Mouse (Mus musculus) ZHBTc4 (cell line): ENCODE data around the gene Tas2r104.
A peak's percentile ranks its signal among the peaks of the same experiment; 100 is the strongest.

Source experiments
- DNase-seq: peaks from one replicate; pipeline ENCODE4 v3.0.0-alpha.2; 2011; ENCODE audit warnings: low read depth, low spot score

Tas2r104 gene

DNA sequence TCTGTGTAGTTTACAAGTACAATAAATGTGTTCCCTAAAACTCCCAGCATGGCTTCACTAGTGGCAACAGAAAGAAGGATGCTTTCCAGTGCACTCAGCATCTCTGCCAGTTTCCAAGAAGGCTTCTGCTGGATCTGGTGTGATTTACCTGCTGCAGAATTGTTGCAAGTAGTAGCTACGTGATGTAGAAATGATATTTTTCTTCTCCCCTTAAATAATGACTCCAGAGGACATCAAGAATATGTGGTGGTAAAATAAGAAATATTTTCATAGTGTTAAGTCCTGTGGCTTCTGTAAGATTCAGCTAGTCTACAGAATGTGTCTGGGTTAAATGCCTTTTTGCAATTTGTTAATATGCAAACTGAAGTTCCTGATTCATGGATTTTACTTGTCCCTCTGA is at the start of gene Tas2r104:
Gene Tas2r104 (minus strand): TSS at position 101 of the 400 bp plus-strand sequence.
- no peak for DNase-seq

DNA sequence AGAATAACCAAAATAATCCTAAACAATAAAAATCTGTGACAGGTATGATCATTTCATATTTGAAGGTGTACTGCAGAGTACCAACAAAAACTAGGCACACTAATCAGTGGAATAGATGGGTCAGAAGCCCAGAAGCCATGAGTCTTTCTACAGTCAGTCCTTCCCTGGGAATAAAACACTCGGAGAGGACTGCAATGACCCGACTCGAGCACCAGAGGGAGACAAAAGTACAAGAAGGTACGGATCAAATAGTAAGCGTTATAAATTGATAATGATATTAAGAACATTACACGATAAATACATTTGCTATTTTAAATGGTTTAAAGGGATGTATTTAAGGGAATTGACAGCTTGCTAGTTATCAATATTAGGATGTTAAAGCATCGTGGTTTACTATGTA is 27.3 kb upstream of the Tas2r104 start:
- peak; percentile 57 for DNase-seq

DNA sequence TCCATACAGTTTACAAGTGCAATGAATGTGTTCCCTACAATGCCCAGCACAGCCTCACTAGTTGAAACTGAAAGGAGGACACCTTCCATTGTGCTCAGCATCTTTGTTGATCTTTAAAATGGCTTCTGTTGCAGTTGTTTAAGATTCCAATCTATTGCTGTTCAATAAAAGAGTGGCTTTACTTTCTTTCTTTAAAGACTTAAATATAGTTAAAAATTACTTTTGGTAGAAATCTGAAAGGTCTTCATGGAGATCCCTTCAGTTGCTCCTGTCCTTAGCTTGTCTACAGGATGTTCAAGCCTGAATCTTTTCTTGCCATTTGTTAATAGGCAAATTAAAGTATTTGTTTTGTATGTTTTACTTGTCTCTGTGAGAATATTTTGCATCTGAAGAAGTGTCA is 4.4 kb upstream of the Tas2r104 start, which contains the start of gene Tas2r114:
Gene Tas2r114 (minus strand): TSS at position 101 of the 400 bp plus-strand sequence.
- no peak for DNase-seq

DNA sequence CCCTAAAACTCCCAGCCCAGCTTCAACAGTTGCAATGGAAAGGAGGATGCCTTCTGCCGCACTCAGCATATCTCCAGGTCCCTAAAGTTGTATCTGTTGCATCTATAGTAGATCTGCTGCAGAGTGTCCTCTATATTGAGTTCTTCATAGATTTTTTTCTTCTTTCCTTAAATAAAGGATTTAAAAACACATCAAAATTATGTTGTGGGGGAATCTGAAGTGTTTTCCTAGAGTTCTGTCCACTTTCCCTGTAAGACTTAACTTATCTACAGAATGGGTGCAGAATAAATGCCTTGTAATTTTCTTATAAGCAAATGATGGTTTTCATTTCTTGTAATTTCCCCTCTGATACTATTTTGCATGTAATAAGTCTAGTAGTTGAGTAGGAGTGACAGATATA is 1.9 kb upstream of the Tas2r104 start, which contains the start of gene Tas2r105:
Gene Tas2r105 (minus strand): TSS at position 101 of the 400 bp plus-strand sequence.
- no peak for DNase-seq

DNA sequence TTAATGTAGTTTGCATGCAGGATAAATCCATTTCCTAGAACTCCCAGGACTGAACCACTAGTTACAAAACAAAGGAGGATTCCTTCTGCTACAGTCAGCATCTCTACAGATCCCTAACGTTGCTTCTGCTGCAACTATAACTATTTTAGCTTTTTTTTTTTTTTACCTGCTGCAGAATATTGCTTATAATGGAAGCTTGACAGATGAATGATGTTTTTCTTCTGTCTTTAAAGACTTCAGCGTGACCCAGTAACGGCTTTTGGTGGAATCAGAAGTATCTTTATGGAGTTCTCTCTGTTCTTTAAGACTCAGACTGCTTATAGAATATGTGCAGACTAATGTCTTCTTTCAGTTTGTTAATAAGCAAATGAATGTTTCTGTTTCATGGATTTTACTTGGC is 6.8 kb downstream of the Tas2r104 start, which contains the start of gene Tas2r106:
Gene Tas2r106 (minus strand): TSS at position 101 of the 400 bp plus-strand sequence.
- no peak for DNase-seq

DNA sequence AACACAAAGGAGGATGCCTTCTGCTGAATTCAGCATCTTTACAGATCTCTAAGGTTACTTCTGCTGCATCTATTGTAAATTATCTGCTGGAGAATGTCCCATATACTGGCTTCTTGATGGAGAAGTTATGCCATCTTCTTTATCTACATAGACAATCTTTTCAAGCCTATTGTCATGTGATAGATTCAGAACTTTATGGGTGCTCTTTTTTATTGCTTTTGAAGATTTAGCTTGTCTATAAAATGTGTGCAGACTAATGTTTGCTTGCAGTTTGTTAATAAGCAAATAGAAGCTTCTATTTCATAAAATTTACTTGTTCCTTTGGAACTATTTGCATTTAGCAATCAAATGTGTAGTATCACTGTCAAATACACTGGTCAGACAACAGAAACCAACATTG is 25.5 kb downstream of the Tas2r104 start, which contains the start of gene Tas2r107:
Gene Tas2r107 (minus strand): TSS at position 101 of the 400 bp plus-strand sequence.
- no peak for DNase-seq
